Mouse (Mus musculus) megakaryocyte, adult 5-6 weeks (primary cell): ENCODE results near the gene Nat8f5. TPM values are rescaled to one million over a fixed set of nuclear protein-coding genes. Genes with fewer than 3 reads are reported as not detected.
"Not testable (repeated sequence)": the region's sequence is repeated elsewhere in the genome, so short reads cannot be mapped to it uniquely, and the experiment has no call there.

Source experiments
- ATAC-seq: 2 replicates; pipeline ENCODE4 v1.8.0; 2016; ENCODE audit warnings: mild to moderate bottlenecking, inconsistent platforms; ENCODE audit not compliant: poor library complexity, severe bottlenecking
- total RNA-seq, 2 experiments: library from RNA; stranded (forward) in 1 of 2; stranded (reverse) in 1 of 2; fragments of 153-499, 151-499 nt in 1 of 2; fragments of 221-1000, 200-1000 nt in 1 of 2; gene quantifications; 2 replicates each; pipeline versions ENCODE4 v1.2.3 to v1.2.4; 2015 to 2017

Nat8f5 gene
- not detected in 2 replicates for total RNA-seq (2015)
- not detected in 2 replicates for total RNA-seq (2017)

GRCm38 (mm10) chr6:85820837-85821236 lies at the start of gene Nat8f5, which contains the start of gene Nat8f6:
Gene Nat8f5, minus strand, starts transcription at chr6:85820972.
Gene Nat8f6, minus strand, starts transcription at chr6:85820954.
- no peak for ATAC-seq

- ATAC-seq, result not testable (repeated sequence)
Observed at GRCm38 (mm10) chr6:85869006-85869405, 48.2 kb upstream of the Nat8f5 start, which contains the start of gene Nat8f2. Gene Nat8f2, minus strand, starts transcription at chr6:85869158.

GRCm38 (mm10) chr6:85867726-85868690 lies 47.2 kb upstream of the Nat8f5 start:
- no peak for ATAC-seq

GRCm38 (mm10) chr6:85866995-85867394 lies 46.2 kb upstream of the Nat8f5 start:
- not testable (repeated sequence) for ATAC-seq

- not testable (repeated sequence) for ATAC-seq
Observed at GRCm38 (mm10) chr6:85866166-85866565, 45.4 kb upstream of the Nat8f5 start.

- not testable (repeated sequence) for ATAC-seq
Observed at GRCm38 (mm10) chr6:85864900-85865639, 44.3 kb upstream of the Nat8f5 start.

- ATAC-seq, result no peak
Observed at GRCm38 (mm10) chr6:85863840-85864239, 43.1 kb upstream of the Nat8f5 start.

GRCm38 (mm10) chr6:85863136-85863535 lies 42.4 kb upstream of the Nat8f5 start:
- ATAC-seq, result no peak

- no peak for ATAC-seq
Observed at GRCm38 (mm10) chr6:85862565-85862964, 41.8 kb upstream of the Nat8f5 start.

- no peak for ATAC-seq
Observed at GRCm38 (mm10) chr6:85861247-85861646, 40.5 kb upstream of the Nat8f5 start.

- no peak for ATAC-seq
Observed at GRCm38 (mm10) chr6:85856194-85856678, 35.5 kb upstream of the Nat8f5 start.

GRCm38 (mm10) chr6:85853481-85853880 lies 32.7 kb upstream of the Nat8f5 start:
- no peak for ATAC-seq

- ATAC-seq, result no peak
Observed at GRCm38 (mm10) chr6:85851062-85851773, 30.4 kb upstream of the Nat8f5 start.

- ATAC-seq, result no peak
Observed at GRCm38 (mm10) chr6:85849240-85849639, 28.5 kb upstream of the Nat8f5 start.

- no peak for ATAC-seq
Observed at GRCm38 (mm10) chr6:85848140-85848539, 27.4 kb upstream of the Nat8f5 start.

GRCm38 (mm10) chr6:85846921-85847320 lies 26.1 kb upstream of the Nat8f5 start:
- no peak for ATAC-seq

- not testable (repeated sequence) for ATAC-seq
Observed at GRCm38 (mm10) chr6:85843677-85844458, 23.1 kb upstream of the Nat8f5 start.

- ATAC-seq, result no peak
Observed at GRCm38 (mm10) chr6:85839982-85840381, 19.2 kb upstream of the Nat8f5 start.

- no peak for ATAC-seq
Observed at GRCm38 (mm10) chr6:85838674-85839073, 17.9 kb upstream of the Nat8f5 start.

- not testable (repeated sequence) for ATAC-seq
Observed at GRCm38 (mm10) chr6:85837307-85837706, 16.5 kb upstream of the Nat8f5 start.
